Mouse (Mus musculus) CD4-positive naive resting alpha-beta T cell, adult 57 days (primary cell): Measurements from ENCODE around the gene Gpr27. TPM values are rescaled to one million over a fixed set of nuclear protein-coding genes. Genes with fewer than 3 reads are reported as not detected.

Experiments
- total RNA-seq: library from RNA; stranded (reverse); gene quantifications from one replicate; pipeline ENCODE4 v1.2.4, GENCODE M21; 2023

Gpr27 gene
- total RNA-seq: not detected

GRCm38 (mm10) chr6:99692206-99692915 lies at the start of gene Gpr27:
Gene Gpr27, plus strand, starts transcription at chr6:99692679.

GRCm38 (mm10) chr6:99666318-99667171 lies 25.9 kb upstream of the Gpr27 start, which contains the start of the genes Eif4e3 and Gm20696:
Gene Eif4e3, minus strand, starts transcription at chr6:99666771.
Gene Gm20696, minus strand, starts transcription at chr6:99666797.

GRCm38 (mm10) chr6:99725971-99726561 lies 33.6 kb downstream of the Gpr27 start, which contains the start of gene Prok2:
Gene Prok2, minus strand, starts transcription at chr6:99726392.

Other genes starting within 250 kb of the Gpr27 start
- gene Foxp1, start 170.0 kb upstream of the Gpr27 start, total RNA-seq: 871 TPM
- gene Eif4e3, start 25.9 kb upstream of the Gpr27 start, total RNA-seq: 11.1 TPM
- gene Gm20696, start 25.9 kb upstream of the Gpr27 start, total RNA-seq: 51.0 TPM
- gene Prok2, start 33.7 kb downstream of the Gpr27 start, total RNA-seq: not detected